Mouse (Mus musculus) bone marrow macrophage, adult 2 months (primary cell): ENCODE results near the gene Tm9sf4.

ENCODE experiments used
- CTCF ChIP-seq: IDR thresholded peaks from 2 replicates; pipeline ENCODE4 v1.5.1; 2012; ENCODE audit warnings: low read depth, mild to moderate bottlenecking, low read length, moderate library complexity
- POLR2A ChIP-seq: IDR thresholded peaks from 2 replicates; pipeline ENCODE4 v1.6.1; 2012; ENCODE audit warnings: mild to moderate bottlenecking, low read depth, low read length, borderline replicate concordance

DNA sequence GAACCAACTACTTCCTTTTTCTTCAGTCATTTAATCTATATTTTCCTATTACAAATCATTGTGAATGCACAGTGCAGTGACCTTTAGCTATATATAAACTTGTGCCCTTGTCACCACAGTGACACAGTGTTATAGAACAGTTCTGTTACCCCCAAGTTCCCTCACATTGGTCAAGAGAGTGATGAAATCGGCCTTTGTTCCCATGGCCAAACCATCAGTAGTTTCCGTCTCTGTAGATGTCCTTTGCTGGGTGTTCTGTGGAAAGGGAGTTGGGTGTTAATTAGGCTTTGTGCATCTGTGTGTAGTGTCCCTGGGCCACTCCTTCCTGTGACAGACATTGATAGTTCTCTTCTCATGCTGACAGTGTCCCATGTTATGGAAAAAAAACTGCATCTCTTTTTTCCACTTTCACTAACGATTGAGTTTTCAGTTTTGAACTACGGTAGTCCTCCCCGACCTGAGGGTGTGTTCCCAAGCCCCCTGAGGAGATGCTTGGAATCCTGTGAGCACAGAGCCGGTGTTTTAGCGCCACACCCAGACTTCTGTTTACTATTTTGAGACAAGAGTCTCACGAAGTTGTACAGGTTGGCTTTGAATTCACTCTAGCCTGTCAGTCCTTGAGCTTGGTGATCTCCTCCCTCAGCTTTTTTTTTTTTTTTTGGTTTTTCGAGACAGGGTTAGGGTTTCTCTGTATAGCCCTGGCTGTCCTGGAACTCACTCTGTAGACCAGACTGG, 9.6 kb downstream of the Tm9sf4 start:
- no peak for TF ChIP-seq CTCF
- no peak for TF ChIP-seq POLR2A
